In genomic region chr7:37364221-37364620, GRCm38 (mm10) we compare ENCODE assay signal across 12 mouse cellular contexts.
DNase-seq lines count a peak whose midpoint lies in the region; ATAC-seq and TF ChIP-seq lines count a peak whose summit lies in the region.
"Had no signal": no experiment of that assay in that cellular context is flagged by ENCODE, and none has a peak within 500 bp of the region (broad histone marks: within the 10 kb centered on the region; RNA-seq: fewer than 3 reads in every experiment).

No protein-coding gene starts in this region.

- no peak for TF ChIP-seq POLR2A in limb, embryonic 14.5 days (IDR thresholded peaks at IDR 0.05; ENCODE audit: borderline replicate concordance, extremely low read depth, insufficient read depth, insufficient read length)

- H3K36me3 ChIP-seq in forebrain, embryonic 13.5 days (ENCODE audit: poor library complexity, severe bottlenecking) = no peaks in the 10 kb centered on the region
- H3K36me3 ChIP-seq in limb, embryonic 14.5 days (ENCODE audit: control insufficient read depth, insufficient read depth, low read length) = no peaks in the 10 kb centered on the region

- H3K27me3 ChIP-seq in forebrain, embryonic 13.5 days = no peaks in the 10 kb centered on the region
- H3K27me3 ChIP-seq in limb, embryonic 14.5 days (ENCODE audit: control insufficient read depth, insufficient read depth, low read length) = no peaks in the 10 kb centered on the region

- H3K4me3 ChIP-seq in forebrain, embryonic 13.5 days = no peak overlapping the region
- H3K4me3 ChIP-seq in limb, embryonic 14.5 days (replicated peaks; ENCODE audit: low read length) = no peak overlapping the region

- DNase-seq in 3134 (ENCODE audit: extremely low read depth, insufficient read length, low spot score) (peak; percentile 36), 3T3-L1 (ENCODE audit: low read depth, low spot score) (peak; percentile 25)
- peak; percentile 78 for DNase-seq in limb, embryonic 14.5 days (ENCODE audit: low spot score)
- no peak for DNase-seq in urinary bladder, adult 18-20 months (ENCODE audit: low spot score in 2 of 2)
- DNase-seq in kidney, postnatal 4 days = no peak
- no peak for DNase-seq in layer of hippocampus, adult 18-20 months (ENCODE audit: low spot score in 2 of 2)
- no peak for DNase-seq in layer of hippocampus, adult 8-10 months (ENCODE audit: low spot score in 2 of 2)
- DNase-seq: adrenal gland, postnatal 25 days; cerebellum, postnatal 14 days; kidney, adult 18-20 months; thymus, adult 2 months had no signal

- peaks cover 55% of the 10 kb centered on the region for H3K4me1 ChIP-seq in forebrain, embryonic 13.5 days
- H3K4me1 ChIP-seq in limb, embryonic 14.5 days (ENCODE audit: control insufficient read depth, insufficient read depth, low read length) = peaks cover 29% of the 10 kb centered on the region

- no peaks in the 10 kb centered on the region for H3K9me3 ChIP-seq in forebrain, embryonic 13.5 days (replicated peaks)
- H3K9me3 ChIP-seq in limb, embryonic 14.5 days (ENCODE audit: control insufficient read depth, low read length) = no peaks in the 10 kb centered on the region

- peak overlapping the region; percentile 53 for H3K4me2 ChIP-seq in forebrain, embryonic 13.5 days
- no peak overlapping the region for H3K4me2 ChIP-seq in limb, embryonic 14.5 days (replicated peaks; ENCODE audit: low read depth, low read length, severe bottlenecking)

- no peak overlapping the region for H3K9ac ChIP-seq in forebrain, embryonic 13.5 days
- no peak overlapping the region for H3K9ac ChIP-seq in limb, embryonic 14.5 days (ENCODE audit: low read depth, low read length, severe bottlenecking)

- peak; percentile 43; the same call in 1 of the 2 replicates for ATAC-seq in forebrain, embryonic 13.5 days
- peak; percentile 65 for ATAC-seq in limb, embryonic 14.5 days (ENCODE audit: low FRiP score, low read depth)

- peak overlapping the region; percentile 88 for H3K27ac ChIP-seq in forebrain, embryonic 13.5 days
- H3K27ac ChIP-seq in limb, embryonic 14.5 days (replicated peaks; ENCODE audit: low read depth, low read length) = peak overlapping the region; percentile 61; the same call in 1 of the 2 replicates

- WGBS in forebrain, embryonic 13.5 days = 3% methylated on average over 9 of the region's 9 CpGs
- 23% methylated on average over 9 of the region's 9 CpGs for WGBS in limb, embryonic 14.5 days

Comparison
In these comparisons a context has a peak if more than half of its experiments do, and no peak if none do; other contexts are left out.
1. DNase-seq: peak in 3134 (single experiment), 3T3-L1 (single experiment) and limb, embryonic 14.5 days (single experiment); none in urinary bladder, adult 18-20 months (0 of 2), kidney, postnatal 4 days (0 of 2), layer of hippocampus, adult 18-20 months (0 of 2) and layer of hippocampus, adult 8-10 months (0 of 2).